15 mouse cellular contexts compared by ENCODE assay signal in the genomic region with DNA sequence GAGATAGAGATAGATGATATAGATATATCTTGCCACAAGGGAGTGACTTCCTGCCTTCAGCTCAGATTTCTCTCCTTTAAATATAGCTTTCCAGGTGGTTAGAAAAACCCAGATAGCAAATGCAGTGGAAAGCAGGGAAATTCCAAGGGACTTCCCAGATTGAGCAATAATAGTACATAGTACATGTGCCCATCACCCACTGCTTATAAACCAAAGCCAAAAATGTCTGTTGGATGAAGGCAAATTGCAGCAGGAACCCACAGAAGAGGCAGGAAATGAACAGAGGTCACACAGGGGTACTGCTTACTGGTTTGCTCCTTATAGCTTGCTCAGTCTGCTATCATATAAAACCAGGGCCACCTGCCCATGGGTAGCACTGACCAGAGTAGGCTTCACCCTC. TPM values are rescaled to one million over a fixed set of nuclear protein-coding genes. Genes with fewer than 3 reads are reported as not detected.
DNase-seq lines count a peak whose midpoint lies in the region; ATAC-seq lines count a peak whose summit lies in the region.
"Had no signal": no experiment of that assay in that cellular context is flagged by ENCODE, and none has a peak within 500 bp of the region (broad histone marks: within the 10 kb centered on the region; RNA-seq: fewer than 3 reads in every experiment).

No protein-coding gene starts in this region.

- H3K36me3 ChIP-seq in midbrain, embryonic 10.5 days, result peaks cover 12% of the 10 kb centered on the region; the same call in 1 of the 2 replicates
- peaks cover 12% of the 10 kb centered on the region for H3K36me3 ChIP-seq in midbrain, embryonic 14.5 days (ENCODE audit: control insufficient read depth, insufficient read depth, low read length)
- peaks cover 27% of the 10 kb centered on the region for H3K36me3 ChIP-seq in stomach, embryonic 16.5 days (ENCODE audit: control insufficient read depth, insufficient read depth, low read length)
- peaks cover 20% of the 10 kb centered on the region for H3K36me3 ChIP-seq in embryonic facial prominence, embryonic 10.5 days (replicated peaks)
- H3K36me3 ChIP-seq in hindbrain, embryonic 11.5 days (ENCODE audit: control insufficient read depth, insufficient read depth, low read length), result no peaks in the 10 kb centered on the region

- no peak overlapping the region for H3K4me3 ChIP-seq in midbrain, embryonic 10.5 days
- H3K4me3 ChIP-seq in midbrain, embryonic 14.5 days (replicated peaks; ENCODE audit: low read depth, low read length), result no peak overlapping the region
- H3K4me3 ChIP-seq in stomach, embryonic 16.5 days (replicated peaks; ENCODE audit: low read length), result no peak overlapping the region
- no peak overlapping the region for H3K4me3 ChIP-seq in embryonic facial prominence, embryonic 10.5 days
- H3K4me3 ChIP-seq in hindbrain, embryonic 11.5 days (ENCODE audit: low read depth, low read length), result no peak overlapping the region
- H3K4me3 ChIP-seq: limb, embryonic 15.5 days had no signal

- no peak overlapping the region for H3K9ac ChIP-seq in midbrain, embryonic 14.5 days (replicated peaks; ENCODE audit: low read length)
- no peak overlapping the region for H3K9ac ChIP-seq in stomach, embryonic 16.5 days (ENCODE audit: low read length)
- no peak overlapping the region for H3K9ac ChIP-seq in hindbrain, embryonic 11.5 days (ENCODE audit: low read depth, low read length)
- H3K9ac ChIP-seq: limb, embryonic 15.5 days had no signal

- DNase-seq in midbrain, embryonic 10.5 days (ENCODE audit: low spot score), result peak; percentile 0
- DNase-seq in midbrain, embryonic 14.5 days, result no peak
- peak; percentile 30 for DNase-seq in Muller cell, postnatal 12 days (ENCODE audit: inconsistent ontology term)
- DNase-seq in induced T-regulatory cell, adult 2 months (ENCODE audit: low read depth), result peak; percentile 65
- DNase-seq in adrenal gland, adult 2 months, result no peak
- no peak for DNase-seq in embryonic facial prominence, embryonic 10.5 days (ENCODE audit: low spot score)
- DNase-seq in hindbrain, embryonic 11.5 days (ENCODE audit: low spot score), result no peak
- DNase-seq: adrenal gland, adult 8-10 months; kidney, postnatal 4 days had no signal

- ATAC-seq in midbrain, embryonic 14.5 days (ENCODE audit: low FRiP score, low TSS enrichment), result no peak
- ATAC-seq in stomach, embryonic 16.5 days (ENCODE audit: insufficient read depth, low FRiP score), result no peak
- no peak for ATAC-seq in hindbrain, embryonic 11.5 days (ENCODE audit: low FRiP score)

- no peaks in the 10 kb centered on the region for H3K27me3 ChIP-seq in midbrain, embryonic 10.5 days (ENCODE audit: low read depth, poor library complexity, severe bottlenecking)
- no peaks in the 10 kb centered on the region for H3K27me3 ChIP-seq in midbrain, embryonic 14.5 days (ENCODE audit: control insufficient read depth, insufficient read depth, low read length)
- no peaks in the 10 kb centered on the region for H3K27me3 ChIP-seq in stomach, embryonic 16.5 days (ENCODE audit: control insufficient read depth, insufficient read depth, low read length)
- H3K27me3 ChIP-seq in embryonic facial prominence, embryonic 10.5 days (replicated peaks; ENCODE audit: low read depth, poor library complexity, severe bottlenecking), result no peaks in the 10 kb centered on the region
- H3K27me3 ChIP-seq in hindbrain, embryonic 11.5 days (ENCODE audit: control insufficient read depth, insufficient read depth, low read length), result no peaks in the 10 kb centered on the region
- H3K27me3 ChIP-seq: limb, embryonic 15.5 days had no signal

- H3K9me3 ChIP-seq in midbrain, embryonic 10.5 days (replicated peaks), result no peaks in the 10 kb centered on the region
- no peaks in the 10 kb centered on the region for H3K9me3 ChIP-seq in midbrain, embryonic 14.5 days (ENCODE audit: control insufficient read depth, low read length)
- no peaks in the 10 kb centered on the region; the same call in 1 of the 2 replicates for H3K9me3 ChIP-seq in stomach, embryonic 16.5 days (replicated peaks; ENCODE audit: control insufficient read depth, low read length)
- no peaks in the 10 kb centered on the region for H3K9me3 ChIP-seq in embryonic facial prominence, embryonic 10.5 days
- H3K9me3 ChIP-seq in hindbrain, embryonic 11.5 days (ENCODE audit: control insufficient read depth, low read length), result no peaks in the 10 kb centered on the region
- H3K9me3 ChIP-seq: limb, embryonic 15.5 days had no signal

- no peak overlapping the region for H3K4me2 ChIP-seq in midbrain, embryonic 14.5 days (ENCODE audit: low read length)
- H3K4me2 ChIP-seq in stomach, embryonic 16.5 days (ENCODE audit: low read depth, low read length), result no peak overlapping the region
- H3K4me2 ChIP-seq in hindbrain, embryonic 11.5 days (replicated peaks; ENCODE audit: low read depth, low read length), result no peak overlapping the region
- H3K4me2 ChIP-seq: limb, embryonic 15.5 days had no signal

- no peak overlapping the region for H3K27ac ChIP-seq in midbrain, embryonic 10.5 days (replicated peaks)
- H3K27ac ChIP-seq in midbrain, embryonic 14.5 days (replicated peaks; ENCODE audit: low read depth, low read length), result no peak overlapping the region
- H3K27ac ChIP-seq in stomach, embryonic 16.5 days (ENCODE audit: low read length), result peak overlapping the region; percentile 38; the same call in 1 of the 2 replicates
- no peak overlapping the region for H3K27ac ChIP-seq in embryonic facial prominence, embryonic 10.5 days (replicated peaks)
- H3K27ac ChIP-seq in hindbrain, embryonic 11.5 days (ENCODE audit: low read depth, low read length), result no peak overlapping the region
- H3K27ac ChIP-seq: limb, embryonic 15.5 days had no signal

- no peaks in the 10 kb centered on the region for H3K4me1 ChIP-seq in midbrain, embryonic 10.5 days
- H3K4me1 ChIP-seq in midbrain, embryonic 14.5 days (ENCODE audit: control insufficient read depth, insufficient read depth, low read length), result no peaks in the 10 kb centered on the region
- peaks cover 17% of the 10 kb centered on the region for H3K4me1 ChIP-seq in stomach, embryonic 16.5 days (ENCODE audit: control insufficient read depth, insufficient read depth, low read length)
- H3K4me1 ChIP-seq in embryonic facial prominence, embryonic 10.5 days, result peaks cover 7% of the 10 kb centered on the region
- H3K4me1 ChIP-seq in hindbrain, embryonic 11.5 days (replicated peaks; ENCODE audit: control insufficient read depth, insufficient read depth, low read length), result no peaks in the 10 kb centered on the region
- H3K4me1 ChIP-seq: limb, embryonic 15.5 days had no signal

RNA-seq across cellular contexts. Expression of a gene that starts 11.1 kb away (rescaled TPM):
- polyA plus RNA-seq in midbrain, embryonic 10.5 days (2016; fragmentation: Nextera tagmentation; extraction: Ambion mirVana), result 10.9 and 14.4 TPM in 2 replicates
- polyA plus RNA-seq in midbrain, embryonic 14.5 days (2014; fragmentation: Nextera tagmentation; extraction: Ambion mirVana), result 11.1 and 17.2 TPM in 2 replicates
- 157 and 176 TPM in 2 replicates for polyA plus RNA-seq in stomach, embryonic 16.5 days (2015; fragmentation: Nextera tagmentation; extraction: Ambion mirVana)
- 100 to 1,000 TPM; 303 to 381 TPM for total RNA-seq in adrenal gland, adult 2 months (2021)
- polyA plus RNA-seq in adrenal gland, adult 2 months (2012; rRNA removed), result 314 and 406 TPM in 2 replicates
- polyA plus RNA-seq in embryonic facial prominence, embryonic 10.5 days (2016; fragmentation: Nextera tagmentation; extraction: Ambion mirVana), result 14.2 and 21.0 TPM in 2 replicates
- 25.7 and 26.0 TPM in 2 replicates for polyA plus RNA-seq in hindbrain, embryonic 11.5 days (2014; fragmentation: Nextera tagmentation; extraction: Ambion mirVana)

RNA-seq across cellular contexts. Expression of a gene that starts 11.6 kb away (rescaled TPM):
- polyA plus RNA-seq in midbrain, embryonic 10.5 days (2016; fragmentation: Nextera tagmentation; extraction: Ambion mirVana), result 24.0 and 46.1 TPM in 2 replicates
- 89.8 and 96.7 TPM in 2 replicates for polyA plus RNA-seq in midbrain, embryonic 14.5 days (2014; fragmentation: Nextera tagmentation; extraction: Ambion mirVana)
- polyA plus RNA-seq in stomach, embryonic 16.5 days (2015; fragmentation: Nextera tagmentation; extraction: Ambion mirVana), result 302 and 332 TPM in 2 replicates
- 100 to 1,000 TPM; 608 to 699 TPM for total RNA-seq in adrenal gland, adult 2 months (2021)
- 591 and 724 TPM in 2 replicates for polyA plus RNA-seq in adrenal gland, adult 2 months (2012; rRNA removed)
- polyA plus RNA-seq in embryonic facial prominence, embryonic 10.5 days (2016; fragmentation: Nextera tagmentation; extraction: Ambion mirVana), result 38.1 and 54.6 TPM in 2 replicates
- polyA plus RNA-seq in hindbrain, embryonic 11.5 days (2014; fragmentation: Nextera tagmentation; extraction: Ambion mirVana), result 66.7 and 72.5 TPM in 2 replicates

RNA-seq across cellular contexts. Expression of a gene that starts 43.0 kb away (rescaled TPM):
- polyA plus RNA-seq in midbrain, embryonic 10.5 days (2016; fragmentation: Nextera tagmentation; extraction: Ambion mirVana), result not detected in 2 replicates
- polyA plus RNA-seq in midbrain, embryonic 14.5 days (2014; fragmentation: Nextera tagmentation; extraction: Ambion mirVana), result not detected in 2 replicates
- polyA plus RNA-seq in stomach, embryonic 16.5 days (2015; fragmentation: Nextera tagmentation; extraction: Ambion mirVana), result 2.5 and 4.6 TPM in 2 replicates
- total RNA-seq in adrenal gland, adult 2 months (2021), result not detected
- polyA plus RNA-seq in adrenal gland, adult 2 months (2012; rRNA removed), result not detected in 2 replicates
- polyA plus RNA-seq in embryonic facial prominence, embryonic 10.5 days (2016; fragmentation: Nextera tagmentation; extraction: Ambion mirVana), result 0.07 TPM in 1 of 2 replicates, not detected in the other
- not detected in 2 replicates for polyA plus RNA-seq in hindbrain, embryonic 11.5 days (2014; fragmentation: Nextera tagmentation; extraction: Ambion mirVana)
- total RNA-seq: adrenal gland, adult 8-10 months; heart, adult 18-20 months; heart, postnatal 25 days; left cerebral cortex, adult 18-20 months; megakaryocyte-erythroid progenitor cell, adult 5-6 weeks had no signal
- polyA plus RNA-seq: limb, embryonic 15.5 days had no signal

RNA-seq across cellular contexts. Expression of a gene that starts 59.0 kb away (rescaled TPM):
- not detected in 2 replicates for polyA plus RNA-seq in midbrain, embryonic 10.5 days (2016; fragmentation: Nextera tagmentation; extraction: Ambion mirVana)
- not detected in 2 replicates for polyA plus RNA-seq in midbrain, embryonic 14.5 days (2014; fragmentation: Nextera tagmentation; extraction: Ambion mirVana)
- polyA plus RNA-seq in stomach, embryonic 16.5 days (2015; fragmentation: Nextera tagmentation; extraction: Ambion mirVana), result 0.14 and 0.17 TPM in 2 replicates
- 10 to 100 TPM in 1 of 2 experiments, 1 to 10 TPM in 1; 5.2 to 10.3 TPM for total RNA-seq in adrenal gland, adult 2 months (2021)
- polyA plus RNA-seq in adrenal gland, adult 2 months (2012; rRNA removed), result 1.5 TPM in 2 replicates
- polyA plus RNA-seq in embryonic facial prominence, embryonic 10.5 days (2016; fragmentation: Nextera tagmentation; extraction: Ambion mirVana), result not detected in 2 replicates
- polyA plus RNA-seq in hindbrain, embryonic 11.5 days (2014; fragmentation: Nextera tagmentation; extraction: Ambion mirVana), result 0.17 TPM in 1 of 2 replicates, not detected in the other
- total RNA-seq: left cerebral cortex, adult 18-20 months had no signal
- polyA plus RNA-seq: limb, embryonic 15.5 days had no signal

Comparison
In these comparisons a context has a peak if more than half of its experiments do, and no peak if none do; other contexts are left out.
1. DNase-seq: peak in midbrain, embryonic 10.5 days (single experiment), Muller cell, postnatal 12 days (single experiment) and induced T-regulatory cell, adult 2 months (single experiment); none in midbrain, embryonic 14.5 days (single experiment), adrenal gland, adult 2 months (single experiment), embryonic facial prominence, embryonic 10.5 days (single experiment) and hindbrain, embryonic 11.5 days (single experiment).